Mouse (Mus musculus): ENCODE measurements around the gene Tigar. TPM values are rescaled to one million over a fixed set of nuclear protein-coding genes. Genes with fewer than 3 reads are reported as not detected.

Gene Tigar
- polyA plus RNA-seq, 1 experiment from 2014 or later = 7.3 TPM

GRCm38 (mm10) chr6:127072817-127073216 lies 36.5 kb downstream of the Tigar start, which contains the start of gene Fgf23:
TSS of gene Fgf23 (plus strand) at chr6:127072902.
- Histone ChIP-seq H3K9me3 (ENCODE audit: control insufficient read depth, low read length) (no peaks in the 10 kb centered on the region), H3K36me3 (ENCODE audit: control insufficient read depth, insufficient read depth, low read length) (no peaks in the 10 kb centered on the region), H3K4me1 (ENCODE audit: control insufficient read depth, insufficient read depth, low read length) (no peaks in the 10 kb centered on the region), H3K9ac (ENCODE audit: low read length) (no peak within 1 kb of the TSS), H3K27me3 (ENCODE audit: control insufficient read depth, insufficient read depth, low read length) (no peaks in the 10 kb centered on the region), H3K4me3 (ENCODE audit: low read depth, low read length) (no peak within 1 kb of the TSS), H3K27ac (ENCODE audit: low read depth, low read length) (no peak within 1 kb of the TSS), H3K4me2 (ENCODE audit: low read depth) (no peak within 1 kb of the TSS)
- DNase-seq (ENCODE audit: low spot score) (peak; percentile 51), ATAC-seq (ENCODE audit: insufficient read depth, low FRiP score, low TSS enrichment) (no peak)
- WGBS = 16% methylated on average over 5 of the region's 5 CpGs

GRCm38 (mm10) chr6:127064815-127065214 lies 44.5 kb downstream of the Tigar start:
- Histone ChIP-seq H3K9ac (ENCODE audit: low read length) (peak overlapping the region; percentile 39; the same call in 1 of the 2 replicates), H3K36me3 (ENCODE audit: control insufficient read depth, insufficient read depth, low read length) (no peaks in the 10 kb centered on the region), H3K27me3 (ENCODE audit: control insufficient read depth, insufficient read depth, low read length) (no peaks in the 10 kb centered on the region), H3K9me3 (ENCODE audit: control insufficient read depth, low read length) (no peaks in the 10 kb centered on the region), H3K27ac (ENCODE audit: low read depth, low read length) (no peak overlapping the region), H3K4me3 (ENCODE audit: low read depth, low read length) (no peak overlapping the region), H3K4me1 (ENCODE audit: control insufficient read depth, insufficient read depth, low read length) (no peaks in the 10 kb centered on the region), H3K4me2 (ENCODE audit: low read depth) (peak overlapping the region; percentile 14; the same call in 1 of the 2 replicates)
- DNase-seq (ENCODE audit: low spot score) = peak; percentile 28
- 6% methylated on average over 14 of the region's 14 CpGs for WGBS
- ATAC-seq (ENCODE audit: insufficient read depth, low FRiP score, low TSS enrichment) = no peak

DNA sequence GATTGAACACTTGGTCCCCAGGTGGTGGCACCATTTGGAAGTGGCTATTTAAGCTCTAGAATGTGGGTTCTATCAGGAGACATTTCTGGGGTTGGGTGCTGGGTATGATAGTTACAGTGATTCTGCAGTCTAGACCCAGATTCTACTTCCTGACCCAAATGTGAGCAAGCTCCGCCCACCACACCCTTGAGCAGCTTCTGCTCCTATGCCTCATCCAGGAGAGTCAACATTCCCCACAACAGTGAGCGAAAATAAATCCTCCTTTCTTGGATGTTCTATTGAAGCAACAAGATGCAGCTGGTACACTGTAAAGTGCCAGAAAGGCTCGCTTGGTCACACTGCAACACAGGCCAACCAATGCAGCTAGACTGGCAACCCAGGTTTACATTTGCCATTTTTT lies 45.4 kb downstream of the Tigar start:
- Histone ChIP-seq H3K27ac (ENCODE audit: low read depth, low read length) (no peak overlapping the region), H3K9ac (ENCODE audit: low read length) (no peak overlapping the region), H3K27me3 (ENCODE audit: control insufficient read depth, insufficient read depth, low read length) (no peaks in the 10 kb centered on the region), H3K4me3 (ENCODE audit: low read depth, low read length) (no peak overlapping the region), H3K4me1 (ENCODE audit: control insufficient read depth, insufficient read depth, low read length) (no peaks in the 10 kb centered on the region), H3K9me3 (ENCODE audit: control insufficient read depth, low read length) (no peaks in the 10 kb centered on the region), H3K36me3 (ENCODE audit: control insufficient read depth, insufficient read depth, low read length) (no peaks in the 10 kb centered on the region), H3K4me2 (ENCODE audit: low read depth) (no peak overlapping the region)
- no peak for DNase-seq (ENCODE audit: low spot score)
- no peak for ATAC-seq (ENCODE audit: insufficient read depth, low FRiP score, low TSS enrichment)
- 87% methylated on average over 3 of the region's 3 CpGs for WGBS

GRCm38 (mm10) chr6:127059975-127060374 lies 49.4 kb downstream of the Tigar start:
- H3K4me1 ChIP-seq (ENCODE audit: control insufficient read depth, insufficient read depth, low read length) = no peaks in the 10 kb centered on the region
- no peaks in the 10 kb centered on the region for H3K36me3 ChIP-seq (ENCODE audit: control insufficient read depth, insufficient read depth, low read length)
- DNase-seq (ENCODE audit: low spot score) (no peak), ATAC-seq (ENCODE audit: insufficient read depth, low FRiP score, low TSS enrichment) (no peak)
- WGBS = 82% methylated on average over 4 of the region's 4 CpGs
- H3K9ac ChIP-seq (ENCODE audit: low read length) = no peak overlapping the region
- H3K27ac ChIP-seq (ENCODE audit: low read depth, low read length) = no peak overlapping the region
- no peak overlapping the region for H3K4me3 ChIP-seq (ENCODE audit: low read depth, low read length)
- H3K4me2 ChIP-seq (ENCODE audit: low read depth) = no peak overlapping the region
- H3K9me3 ChIP-seq (ENCODE audit: control insufficient read depth, low read length) = no peaks in the 10 kb centered on the region
- no peaks in the 10 kb centered on the region for H3K27me3 ChIP-seq (ENCODE audit: control insufficient read depth, insufficient read depth, low read length)

- 88% methylated on average over 12 of the region's 12 CpGs for WGBS
- no peak for DNase-seq (ENCODE audit: low spot score)
- ATAC-seq (ENCODE audit: insufficient read depth, low FRiP score, low TSS enrichment) = no peak
These were observed 52.3 kb downstream of the Tigar start for GRCm38 (mm10) chr6:127056990-127057588.

GRCm38 (mm10) chr6:127050847-127051246 lies 58.5 kb downstream of the Tigar start:
- DNase-seq (ENCODE audit: low spot score) (peak; percentile 40), ATAC-seq (ENCODE audit: insufficient read depth, low FRiP score, low TSS enrichment) (no peak)
- WGBS = 55% methylated on average over 4 of the region's 4 CpGs

More at GRCm38 (mm10) chr6:127056990-127057588, 52.3 kb downstream of the Tigar start:
- Histone ChIP-seq H3K27ac (ENCODE audit: low read depth, low read length) (no peak overlapping the region), H3K27me3 (ENCODE audit: control insufficient read depth, insufficient read depth, low read length) (no peaks in the 10 kb centered on the region), H3K9me3 (ENCODE audit: control insufficient read depth, low read length) (no peaks in the 10 kb centered on the region), H3K4me1 (ENCODE audit: control insufficient read depth, insufficient read depth, low read length) (no peaks in the 10 kb centered on the region), H3K9ac (ENCODE audit: low read length) (no peak overlapping the region), H3K36me3 (ENCODE audit: control insufficient read depth, insufficient read depth, low read length) (no peaks in the 10 kb centered on the region), H3K4me2 (ENCODE audit: low read depth) (no peak overlapping the region), H3K4me3 (ENCODE audit: low read depth, low read length) (no peak overlapping the region)

DNA sequence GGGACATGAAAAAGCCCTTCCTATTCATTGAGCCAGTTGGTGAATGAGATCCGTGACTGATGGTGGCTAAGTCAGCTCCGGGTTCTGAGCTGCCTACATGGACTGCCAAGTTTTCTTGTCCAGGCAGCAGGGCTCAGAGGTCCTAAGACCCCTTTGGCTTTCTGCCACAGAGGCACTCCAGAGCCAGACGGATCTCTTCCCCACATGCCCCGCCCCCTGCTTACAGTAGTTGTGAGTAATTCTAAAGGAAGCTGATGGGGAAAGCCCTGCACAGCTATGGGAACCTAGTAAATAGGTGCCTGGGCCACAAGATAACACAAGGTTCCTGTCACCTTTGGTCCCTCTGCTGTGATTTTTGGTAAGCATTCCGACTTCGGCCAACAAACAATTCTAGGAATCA lies 64.4 kb downstream of the Tigar start:
- Histone ChIP-seq H3K4me2 (ENCODE audit: low read depth) (no peak overlapping the region), H3K9ac (ENCODE audit: low read length) (no peak overlapping the region), H3K27me3 (ENCODE audit: control insufficient read depth, insufficient read depth, low read length) (no peaks in the 10 kb centered on the region), H3K4me1 (ENCODE audit: control insufficient read depth, insufficient read depth, low read length) (no peaks in the 10 kb centered on the region), H3K36me3 (ENCODE audit: control insufficient read depth, insufficient read depth, low read length) (no peaks in the 10 kb centered on the region), H3K9me3 (ENCODE audit: control insufficient read depth, low read length) (no peaks in the 10 kb centered on the region), H3K4me3 (ENCODE audit: low read depth, low read length) (no peak overlapping the region), H3K27ac (ENCODE audit: low read depth, low read length) (no peak overlapping the region)
- no peak for ATAC-seq (ENCODE audit: insufficient read depth, low FRiP score, low TSS enrichment)
- DNase-seq (ENCODE audit: low spot score) = no peak
- WGBS = 62% methylated on average over 6 of the region's 6 CpGs

More at GRCm38 (mm10) chr6:127050847-127051246, 58.5 kb downstream of the Tigar start:
- Histone ChIP-seq H3K4me1 (ENCODE audit: control insufficient read depth, insufficient read depth, low read length) (no peaks in the 10 kb centered on the region), H3K4me2 (ENCODE audit: low read depth) (no peak overlapping the region), H3K9me3 (ENCODE audit: control insufficient read depth, low read length) (no peaks in the 10 kb centered on the region), H3K4me3 (ENCODE audit: low read depth, low read length) (no peak overlapping the region), H3K27ac (ENCODE audit: low read depth, low read length) (no peak overlapping the region), H3K27me3 (ENCODE audit: control insufficient read depth, insufficient read depth, low read length) (no peaks in the 10 kb centered on the region), H3K9ac (ENCODE audit: low read length) (no peak overlapping the region), H3K36me3 (ENCODE audit: control insufficient read depth, insufficient read depth, low read length) (no peaks in the 10 kb centered on the region)

Other genes with a start within 250 kb of the Tigar start
- gene Dyrk4, start 187.7 kb downstream of the Tigar start, polyA plus RNA-seq (2014; fragmentation: Nextera tagmentation; extraction: Ambion mirVana) = 0.11 and 0.12 TPM in 2 replicates
- 73.2 and 75.4 TPM in 2 replicates for gene Rad51ap1, start 170.0 kb downstream of the Tigar start, polyA plus RNA-seq (2014; fragmentation: Nextera tagmentation; extraction: Ambion mirVana)
- gene D6Wsu163e, start 169.6 kb downstream of the Tigar start, polyA plus RNA-seq (2014; fragmentation: Nextera tagmentation; extraction: Ambion mirVana) = 21.2 and 24.2 TPM in 2 replicates
- gene Fgf6, start 94.0 kb downstream of the Tigar start, polyA plus RNA-seq (2014; fragmentation: Nextera tagmentation; extraction: Ambion mirVana) = 1.1 and 1.2 TPM in 2 replicates
- not detected in 2 replicates for gene Fgf23, start 36.7 kb downstream of the Tigar start, polyA plus RNA-seq (2014; fragmentation: Nextera tagmentation; extraction: Ambion mirVana)
- 934 and 952 TPM in 2 replicates for gene Ccnd2, start 42.6 kb upstream of the Tigar start, polyA plus RNA-seq (2014; fragmentation: Nextera tagmentation; extraction: Ambion mirVana)